Mouse (Mus musculus) G1E (cell line): ENCODE results near the gene Zdhhc8.

Experiments used
- CTCF ChIP-seq: IDR thresholded peaks from 2 replicates; pipeline ENCODE4 v1.5.1; 2012; ENCODE audit warnings: low read depth, low read length, inconsistent platforms, mixed read lengths
- GATA1 ChIP-seq: IDR thresholded peaks from 2 replicates; pipeline ENCODE4 v1.6.1; 2012; ENCODE audit warnings: borderline replicate concordance, low read length, inconsistent platforms, mixed read lengths
- GATA2 ChIP-seq: IDR thresholded peaks from 2 replicates; pipeline ENCODE4 v1.6.1; 2012; ENCODE audit warnings: low read depth, low read length, inconsistent platforms, borderline replicate concordance
- POLR2AphosphoS5 ChIP-seq: IDR thresholded peaks from 2 replicates; pipeline ENCODE4 v1.6.1; 2012; ENCODE audit warnings: low read depth, low read length, inconsistent platforms; ENCODE audit not compliant: insufficient replicate concordance
- TAL1 ChIP-seq: conservative IDR thresholded peaks from 2 replicates; pipeline ENCODE4 v1.6.1; 2012; ENCODE audit warnings: low read depth, low read length, inconsistent platforms, mixed read lengths

GRCm38 (mm10) chr16:18194208-18194985, 40.5 kb downstream of the Zdhhc8 start:
- no peak for TF ChIP-seq CTCF
- no peak for TF ChIP-seq POLR2AphosphoS5
- no peak for TF ChIP-seq GATA1
- TF ChIP-seq TAL1, result no peak
- TF ChIP-seq GATA2, result no peak
